Mouse (Mus musculus) lung, adult 2 months (tissue): ENCODE data around the gene Mx1.

Experiments
- CTCF ChIP-seq: fragments of 200-500 bp; IDR thresholded peaks from 2 replicates; pipeline ENCODE4 v1.5.1; 2011; ENCODE audit warnings: mild to moderate bottlenecking, low read length, control low read depth; ENCODE audit not compliant: insufficient read depth
- POLR2A ChIP-seq: fragments of 200-500 bp; IDR thresholded peaks from 2 replicates; pipeline ENCODE4 v1.6.1; 2011; ENCODE audit warnings: low read depth, mild to moderate bottlenecking, control low read depth, low read length, borderline replicate concordance; ENCODE audit errors: extremely low read depth

- TF ChIP-seq CTCF (no peak), POLR2A (no peak)
Observed at GRCm38 (mm10) chr16:97430091-97430490, 32.6 kb downstream of the Mx1 start.
